Mouse (Mus musculus) liver, embryonic 14.5 days (tissue): ENCODE data around the gene Spef1. TPM values are rescaled to one million over a fixed set of nuclear protein-coding genes. Genes with fewer than 3 reads are reported as not detected.
A peak's percentile ranks its signal among the peaks of the same experiment; 100 is the strongest.

Experiments used
- ATAC-seq: fragments of 200-750 bp; cut with Nextera tagmentation; 2 replicates; pipeline ENCODE4 v1.8.0; 2017; ENCODE audit warnings: moderate number of reproducible peaks, mild to moderate bottlenecking, moderate library complexity; ENCODE audit not compliant: insufficient read depth
- DNase-seq, 3 experiments: peaks; one replicate each; pipeline ENCODE4 v3.0.0-alpha.2; 2012 to 2013; ENCODE audit warnings: low read depth in 3 of 3, low spot score in 3 of 3
- H3K27ac ChIP-seq: fragments of 300-500 bp; sonication (generic); 2 replicates; pipeline ENCODE4 v1.5.1; 2014; ENCODE audit warnings: moderate library complexity, mild to moderate bottlenecking, control low read depth, inconsistent platforms
- H3K27me3 ChIP-seq: fragments of 300-500 bp; sonication (generic); 2 replicates; pipeline ENCODE4 v1.6.1; 2014; ENCODE audit warnings: mild to moderate bottlenecking, low read length, moderate library complexity; ENCODE audit not compliant: control insufficient read depth, insufficient read depth
- H3K36me3 ChIP-seq: fragments of 300-500 bp; sonication (generic); replicated peaks from 2 replicates; pipeline ENCODE4 v1.6.1; 2014; ENCODE audit warnings: low read depth; ENCODE audit not compliant: control insufficient read depth, insufficient read depth
- H3K4me1 ChIP-seq, 2 experiments: fragments of 200-500 bp in 1 of 2; fragments of 300-500 bp in 1 of 2; sonication (generic) in 1 of 2; replicated peaks; 2 replicates each; pipeline ENCODE4 v1.6.1; 2012 to 2014; ENCODE audit warnings: antibody characterized with exemption in 1 of 2, inconsistent platforms in 1 of 2, low read length in 1 of 2; ENCODE audit not compliant: control insufficient read depth in 2 of 2, insufficient read depth in 2 of 2
- H3K4me2 ChIP-seq: fragments of 300-500 bp; sonication (generic); 2 replicates; pipeline ENCODE4 v1.6.1; 2014; ENCODE audit warnings: low read depth, mild to moderate bottlenecking, control low read depth, moderate library complexity
- H3K4me3 ChIP-seq, 2 experiments: fragments of 200-500 bp in 1 of 2; fragments of 300-500 bp in 1 of 2; sonication (generic) in 1 of 2; 2 replicates each; pipeline ENCODE4 v1.5.1; 2012 to 2014; ENCODE audit warnings: low read depth in 2 of 2, low read length in 2 of 2, mild to moderate bottlenecking in 2 of 2, control low read depth in 1 of 2, inconsistent platforms in 1 of 2, moderate library complexity in 1 of 2; ENCODE audit not compliant: insufficient read depth in 1 of 2
- H3K9ac ChIP-seq: fragments of 300-500 bp; sonication (generic); replicated peaks from 2 replicates; pipeline ENCODE4 v1.6.1; 2014; ENCODE audit warnings: mild to moderate bottlenecking, control low read depth, moderate library complexity
- H3K9me3 ChIP-seq: fragments of 300-500 bp; sonication (generic); 2 replicates; pipeline ENCODE4 v1.6.1; 2016; ENCODE audit warnings: low read length, mixed read lengths; ENCODE audit not compliant: control insufficient read depth
- CTCF ChIP-seq: IDR thresholded peaks from 2 replicates; pipeline ENCODE4 v1.5.1; 2016; ENCODE audit warnings: antibody characterized with exemption, low read depth, control low read depth
- EP300 ChIP-seq: IDR thresholded peaks from 2 replicates; pipeline ENCODE4 v1.6.1; 2016; ENCODE audit warnings: antibody characterized with exemption, low read depth
- WGBS: fragments of 180-500 bp; shearing (Covaris S2); extraction: QIAGEN DNeasy Blood & Tissue Kit; methylation state at CpG from one replicate; pipeline ENCODE4 v1.1.7; 2014; ENCODE audit not compliant: insufficient replicate concordance; 5-methylcytosine and 5-hydroxymethylcytosine counted together
- polyA plus RNA-seq, 2 experiments: library from polyadenylated mRNA; depleted of rRNA in 1 of 2; stranded (reverse) in 1 of 2; unstranded in 1 of 2; fragments of >200 nt; fragmentation: Nextera tagmentation in 1 of 2; extraction: Ambion mirVana in 1 of 2; gene quantifications; 2 replicates each; pipeline versions ENCODE4 v1.2.1 to v1.2.3; 2012 to 2014

The Spef1 gene
- polyA plus RNA-seq, 2 experiments = 1.3 to 2.2 TPM

- Histone ChIP-seq H3K27ac (no peak overlapping the region), H3K4me3 (no peak overlapping the region), H3K9ac (no peak overlapping the region), H3K4me2 (peak overlapping the region; percentile 33), H3K36me3 (peaks cover 41% of the 10 kb centered on the region), H3K27me3 (no peaks in the 10 kb centered on the region), H3K4me1 (peaks cover 6 to 11% of the 10 kb centered on the region in 2 experiments; a peak in 3 of 4 replicates), H3K9me3 (no peaks in the 10 kb centered on the region)
- peak; percentile 7; the same call in 1 of the 2 replicates for ATAC-seq
- TF ChIP-seq CTCF (no peak), EP300 (no peak)
- 79% methylated on average over 22 of the region's 22 CpGs for WGBS
- DNase-seq = no peak
These were observed 43.9 kb downstream of the Spef1 start for GRCm38 (mm10) chr2:131143007-131143780.

- no peaks in the 10 kb centered on the region for H3K9me3 ChIP-seq
- no peak for TF ChIP-seq EP300
- peak; percentile 98 for TF ChIP-seq CTCF
- H3K36me3 ChIP-seq = peaks cover 35% of the 10 kb centered on the region
- H3K4me1 ChIP-seq = peaks cover 6 to 11% of the 10 kb centered on the region in 2 experiments; a peak in 3 of 4 replicates
- peak; percentile 79 for ATAC-seq
- H3K4me2 ChIP-seq = peak overlapping the region; percentile 33
- WGBS = 24% methylated on average over 18 of the region's 18 CpGs
- H3K4me3 ChIP-seq = no peak overlapping the region
- H3K9ac ChIP-seq = no peak overlapping the region
- H3K27ac ChIP-seq = no peak overlapping the region
- no peaks in the 10 kb centered on the region for H3K27me3 ChIP-seq
- DNase-seq = peak; percentile 62 to 73 (median 65)
These were observed 44.5 kb downstream of the Spef1 start for GRCm38 (mm10) chr2:131142592-131142991.

- Histone ChIP-seq H3K9me3 (no peaks in the 10 kb centered on the region), H3K9ac (no peak overlapping the region), H3K4me3 (no peak overlapping the region), H3K4me2 (no peak overlapping the region), H3K36me3 (peaks cover 25% of the 10 kb centered on the region), H3K27me3 (no peaks in the 10 kb centered on the region), H3K4me1 (peaks cover 16 to 19% of the 10 kb centered on the region in 2 experiments), H3K27ac (no peak overlapping the region)
- WGBS = 87% methylated on average over 8 of the region's 8 CpGs
- ATAC-seq (no peak), DNase-seq (no peak)
- TF ChIP-seq CTCF = no peak
- TF ChIP-seq EP300 = no peak
These were observed 45.6 kb downstream of the Spef1 start for GRCm38 (mm10) chr2:131141336-131141986.

GRCm38 (mm10) chr2:131140533-131140905, 46.6 kb downstream of the Spef1 start:
- ATAC-seq = no peak
- TF ChIP-seq EP300 (no peak), CTCF (no peak)
- Histone ChIP-seq H3K9me3 (no peaks in the 10 kb centered on the region), H3K4me3 (no peak overlapping the region), H3K27me3 (no peaks in the 10 kb centered on the region), H3K4me2 (no peak overlapping the region), H3K4me1 (peaks cover 22 to 26% of the 10 kb centered on the region in 2 experiments), H3K9ac (no peak overlapping the region), H3K36me3 (peaks cover 17% of the 10 kb centered on the region), H3K27ac (no peak overlapping the region)
- 59% methylated on average over 5 of the region's 5 CpGs for WGBS
- DNase-seq = no peak

DNA sequence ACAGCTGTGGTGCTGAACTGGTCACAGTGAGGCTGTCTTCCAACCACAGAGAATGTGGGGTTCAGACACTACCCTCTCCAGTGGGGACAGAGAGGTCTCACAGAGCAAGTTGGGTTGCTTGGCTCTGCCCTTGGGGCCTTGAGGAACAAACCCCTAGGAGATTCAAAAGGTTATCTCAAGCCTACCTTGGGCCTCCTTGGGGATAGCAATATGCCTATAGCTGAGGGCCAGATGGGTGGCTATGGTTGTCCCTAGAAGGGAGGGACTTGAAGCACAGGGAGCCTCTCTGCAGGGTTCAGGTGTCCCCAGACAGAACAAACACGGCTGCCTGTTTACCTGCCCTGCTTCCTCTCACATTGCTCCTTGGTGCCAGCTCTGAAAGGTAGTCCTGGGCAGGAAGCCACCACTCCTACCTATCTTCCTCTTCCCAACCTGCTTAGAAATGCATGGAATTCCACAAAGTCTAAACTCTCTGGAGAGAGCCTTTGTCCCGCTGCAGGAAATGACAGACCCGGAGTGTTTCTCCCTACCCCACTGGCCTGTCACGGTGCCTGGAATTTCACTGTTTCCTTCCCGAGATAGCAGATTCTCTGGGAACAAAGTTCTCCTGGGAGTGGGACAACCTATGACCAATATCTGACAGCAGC, 47.1 kb downstream of the Spef1 start:
- Histone ChIP-seq H3K27me3 (no peaks in the 10 kb centered on the region), H3K4me1 (peaks cover 27 to 31% of the 10 kb centered on the region in 2 experiments), H3K9ac (no peak overlapping the region), H3K4me2 (no peak overlapping the region), H3K9me3 (no peaks in the 10 kb centered on the region), H3K4me3 (no peak overlapping the region), H3K27ac (peak overlapping the region; percentile 40), H3K36me3 (peaks cover 13% of the 10 kb centered on the region)
- TF ChIP-seq CTCF = no peak
- no peak for DNase-seq
- ATAC-seq = no peak
- WGBS = 78% methylated on average over 5 of the region's 5 CpGs
